Comparison of ENCODE assay signal across 8 mouse cellular contexts in the genomic region with DNA sequence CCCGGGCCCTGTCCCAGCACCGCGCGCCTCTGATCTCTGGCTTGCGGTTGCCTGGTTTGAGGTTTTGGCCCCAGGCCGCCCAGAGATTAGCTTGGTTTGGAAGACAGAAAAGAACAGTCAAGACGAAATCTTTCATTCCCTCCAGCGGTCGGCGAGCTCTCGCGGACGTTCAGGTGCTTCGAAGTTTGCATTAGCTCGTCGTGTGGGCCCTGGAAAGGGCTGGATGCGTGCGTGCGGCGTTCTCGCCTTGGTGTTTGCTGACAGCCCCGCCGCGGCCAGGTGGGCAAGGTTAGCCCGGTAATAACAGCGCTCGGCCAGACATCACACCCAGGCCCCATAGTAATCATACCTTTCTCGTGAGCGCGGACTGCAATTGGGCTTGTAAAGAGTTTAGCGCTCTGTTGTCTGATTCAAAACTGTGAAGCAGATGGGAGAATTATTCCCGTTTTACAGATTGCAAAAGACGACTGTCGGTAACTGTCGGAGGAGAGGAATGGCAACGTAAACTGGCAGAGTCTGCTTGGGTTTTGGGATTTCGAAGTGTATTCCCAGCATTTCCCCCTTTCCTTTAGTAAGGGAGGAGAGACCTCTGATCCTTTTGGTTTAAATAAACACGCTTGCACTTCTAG. TPM values are rescaled to one million over a fixed set of nuclear protein-coding genes. Genes with fewer than 3 reads are reported as not detected.
A peak's percentile ranks its signal among the peaks of the same experiment; 100 is the strongest.
DNase-seq lines count a peak whose midpoint lies in the region; ATAC-seq and TF ChIP-seq lines count a peak whose summit lies in the region.

No protein-coding gene starts in this region.

- no peaks in the 10 kb centered on the region for H3K27me3 ChIP-seq in heart, embryonic 10.5 days (ENCODE audit: insufficient read depth, poor library complexity, severe bottlenecking)
- H3K27me3 ChIP-seq in E14TG2a.4 (ENCODE audit: insufficient read depth, low read length): peaks cover 28% of the 10 kb centered on the region
- no peaks in the 10 kb centered on the region for H3K27me3 ChIP-seq in embryonic facial prominence, embryonic 13.5 days
- no peaks in the 10 kb centered on the region for H3K27me3 ChIP-seq in intestine, embryonic 16.5 days (replicated peaks; ENCODE audit: control insufficient read depth, insufficient read depth, low read length)
- no peaks in the 10 kb centered on the region for H3K27me3 ChIP-seq in midbrain, embryonic 16.5 days (ENCODE audit: control insufficient read depth, insufficient read depth, low read depth, low read length)

- H3K4me1 ChIP-seq in heart, embryonic 10.5 days: peaks cover 19% of the 10 kb centered on the region
- peaks cover 28% of the 10 kb centered on the region for H3K4me1 ChIP-seq in E14TG2a.4 (replicated peaks; ENCODE audit: low read depth, low read length)
- H3K4me1 ChIP-seq in embryonic facial prominence, embryonic 13.5 days: peaks cover 27% of the 10 kb centered on the region
- H3K4me1 ChIP-seq in intestine, embryonic 16.5 days (ENCODE audit: control insufficient read depth, insufficient read depth, low read length): peaks cover 15% of the 10 kb centered on the region
- peaks cover 24% of the 10 kb centered on the region for H3K4me1 ChIP-seq in midbrain, embryonic 16.5 days (ENCODE audit: control insufficient read depth, insufficient read depth, low read length)

- peak overlapping the region; percentile 89 for H3K4me3 ChIP-seq in heart, embryonic 10.5 days
- H3K4me3 ChIP-seq in E14TG2a.4 (replicated peaks; ENCODE audit: low read length): peak overlapping the region; percentile 94
- peak overlapping the region; percentile 90 for H3K4me3 ChIP-seq in embryonic facial prominence, embryonic 13.5 days
- peak overlapping the region; percentile 99 for H3K4me3 ChIP-seq in intestine, embryonic 16.5 days (ENCODE audit: low read length)
- H3K4me3 ChIP-seq in midbrain, embryonic 16.5 days (ENCODE audit: low read depth, low read length): peak overlapping the region; percentile 95

- no peak for TF ChIP-seq CTCF in E14TG2a.4 (conservative IDR thresholded peaks at IDR 0.05; ENCODE audit: low read length)

- no peak for DNase-seq in heart, embryonic 10.5 days (ENCODE audit: low spot score)
- no peak for DNase-seq in heart, postnatal 10 days
- no peak for DNase-seq in layer of hippocampus, adult 9-11 months
- DNase-seq in right cerebral cortex, postnatal 25 days: no peak

- intact Hi-C loops in heart, postnatal 10 days (cut with DNase I): no loop called here

- H3K9me3 ChIP-seq in heart, embryonic 10.5 days: no peaks in the 10 kb centered on the region
- no peaks in the 10 kb centered on the region for H3K9me3 ChIP-seq in E14TG2a.4 (ENCODE audit: low read length)
- no peaks in the 10 kb centered on the region for H3K9me3 ChIP-seq in embryonic facial prominence, embryonic 13.5 days
- H3K9me3 ChIP-seq in intestine, embryonic 16.5 days (ENCODE audit: control insufficient read depth, low read length): no peaks in the 10 kb centered on the region
- no peaks in the 10 kb centered on the region for H3K9me3 ChIP-seq in midbrain, embryonic 16.5 days (replicated peaks; ENCODE audit: control insufficient read depth, low read length, poor library complexity, severe bottlenecking)

- under 1% methylated on average over 38 of the region's 38 CpGs for WGBS in heart, embryonic 10.5 days
- WGBS in embryonic facial prominence, embryonic 13.5 days: under 1% methylated on average over 38 of the region's 38 CpGs
- whole genome bisulfite sequencing in intestine, embryonic 16.5 days: under 1% methylated on average over 38 of the region's 38 CpGs
- WGBS in midbrain, embryonic 16.5 days: under 1% methylated on average over 38 of the region's 38 CpGs

- peak overlapping the region; percentile 96 for H3K9ac ChIP-seq in embryonic facial prominence, embryonic 13.5 days
- peak overlapping the region; percentile 94 for H3K9ac ChIP-seq in intestine, embryonic 16.5 days (ENCODE audit: low read depth, low read length)
- peak overlapping the region; percentile 78 for H3K9ac ChIP-seq in midbrain, embryonic 16.5 days (ENCODE audit: low read depth, low read length)

- ATAC-seq in embryonic facial prominence, embryonic 13.5 days (ENCODE audit: insufficient number of reproducible peaks, insufficient read depth, low FRiP score, low TSS enrichment, low read depth): peak; percentile 28
- peak; percentile 56 for ATAC-seq in intestine, embryonic 16.5 days
- ATAC-seq in midbrain, embryonic 16.5 days: peak; percentile 73

- peak overlapping the region; percentile 97 for H3K27ac ChIP-seq in heart, embryonic 10.5 days
- peak overlapping the region; percentile 91 for H3K27ac ChIP-seq in embryonic facial prominence, embryonic 13.5 days
- peak overlapping the region; percentile 97 for H3K27ac ChIP-seq in intestine, embryonic 16.5 days (ENCODE audit: low read length)
- peak overlapping the region; percentile 88 for H3K27ac ChIP-seq in midbrain, embryonic 16.5 days (ENCODE audit: low read length)

- H3K4me2 ChIP-seq in embryonic facial prominence, embryonic 13.5 days: peak overlapping the region; percentile 71
- H3K4me2 ChIP-seq in intestine, embryonic 16.5 days (ENCODE audit: low read depth, low read length): peak overlapping the region; percentile 88
- peak overlapping the region; percentile 68 for H3K4me2 ChIP-seq in midbrain, embryonic 16.5 days (ENCODE audit: low read length)

- H3K36me3 ChIP-seq in heart, embryonic 10.5 days: no peaks in the 10 kb centered on the region
- no peaks in the 10 kb centered on the region for H3K36me3 ChIP-seq in E14TG2a.4 (ENCODE audit: insufficient read depth, low read length)
- H3K36me3 ChIP-seq in embryonic facial prominence, embryonic 13.5 days: no peaks in the 10 kb centered on the region
- H3K36me3 ChIP-seq in intestine, embryonic 16.5 days (ENCODE audit: control insufficient read depth, insufficient read depth, low read length): no peaks in the 10 kb centered on the region
- H3K36me3 ChIP-seq in midbrain, embryonic 16.5 days (ENCODE audit: control insufficient read depth, insufficient read depth, low read length): no peaks in the 10 kb centered on the region

RNA-seq across cellular contexts. Expression of a gene that starts 0.6 kb away (rescaled TPM):
- polyA plus RNA-seq in heart, embryonic 10.5 days (2016; fragmentation: Nextera tagmentation; extraction: Ambion mirVana): 23.2 and 25.0 TPM in 2 replicates
- 10 to 100 TPM; 27.0 to 28.3 TPM for total RNA-seq in heart, postnatal 10 days (2021)
- 27.8 and 31.0 TPM in 2 replicates for polyA plus RNA-seq in embryonic facial prominence, embryonic 13.5 days (2015; fragmentation: Nextera tagmentation; extraction: Ambion mirVana)
- 22.7 and 23.2 TPM in 2 replicates for polyA plus RNA-seq in intestine, embryonic 16.5 days (2015; fragmentation: Nextera tagmentation; extraction: Ambion mirVana)
- polyA plus RNA-seq in midbrain, embryonic 16.5 days (2015; fragmentation: Nextera tagmentation; extraction: Ambion mirVana): 14.0 and 16.0 TPM in 2 replicates
